Mouse (Mus musculus) myocyte (in vitro differentiated cells): Measurements from ENCODE around the gene A730049H05Rik.

ENCODE experiments used
- E2F4 ChIP-seq: IDR thresholded peaks from one replicate; pipeline ENCODE4 v1.6.1; 2011; ENCODE audit warnings: mild to moderate bottlenecking, control low read depth, moderate library complexity; ENCODE audit not compliant: insufficient read depth
- POLR2AphosphoS2 ChIP-seq: IDR thresholded peaks from one replicate; pipeline ENCODE4 v1.6.1; 2011; ENCODE audit warnings: low read depth, control low read depth; ENCODE audit not compliant: insufficient read length

- TF ChIP-seq POLR2AphosphoS2 (no peak), E2F4 (no peak)
These were observed 7.7 kb downstream of the A730049H05Rik start for GRCm38 (mm10) chr6:92823991-92824390.
